Mouse (Mus musculus): ENCODE measurements around the gene Kcnip1.

The Kcnip1 gene

GRCm38 (mm10) chr11:33992938-33993337 lies at the start of gene Kcnip1:
Gene Kcnip1 (minus strand): TSS chr11:33993152.
- in situ Hi-C loops (cut with MboI, MseI): no loop called here

DNA sequence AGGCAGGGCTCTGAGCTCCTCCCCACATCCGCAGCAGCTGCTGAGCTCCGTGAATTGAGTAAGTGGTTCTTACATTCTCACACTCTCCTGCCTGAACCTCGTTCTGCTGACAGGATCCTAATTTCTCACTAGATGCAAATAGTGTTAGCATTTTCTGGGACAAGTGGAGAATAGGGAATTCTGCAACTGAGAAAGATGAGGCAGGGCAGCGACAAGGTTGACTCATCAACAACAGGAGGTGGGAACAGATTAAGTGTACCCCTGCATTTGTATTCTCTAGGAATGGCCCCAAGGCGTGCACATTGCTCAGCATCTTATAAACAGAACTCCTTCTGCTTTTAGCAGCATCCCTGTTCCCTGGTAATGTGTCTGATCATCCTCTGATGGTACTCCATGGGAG lies 47.1 kb upstream of the Kcnip1 start:
- in situ Hi-C loops (cut with MboI, MseI): loop anchor here (5.0 to 25.0 kb wide), 2 partner anchors 33 to 1478 kb away; no protein-coding TSS in a partner anchor

DNA sequence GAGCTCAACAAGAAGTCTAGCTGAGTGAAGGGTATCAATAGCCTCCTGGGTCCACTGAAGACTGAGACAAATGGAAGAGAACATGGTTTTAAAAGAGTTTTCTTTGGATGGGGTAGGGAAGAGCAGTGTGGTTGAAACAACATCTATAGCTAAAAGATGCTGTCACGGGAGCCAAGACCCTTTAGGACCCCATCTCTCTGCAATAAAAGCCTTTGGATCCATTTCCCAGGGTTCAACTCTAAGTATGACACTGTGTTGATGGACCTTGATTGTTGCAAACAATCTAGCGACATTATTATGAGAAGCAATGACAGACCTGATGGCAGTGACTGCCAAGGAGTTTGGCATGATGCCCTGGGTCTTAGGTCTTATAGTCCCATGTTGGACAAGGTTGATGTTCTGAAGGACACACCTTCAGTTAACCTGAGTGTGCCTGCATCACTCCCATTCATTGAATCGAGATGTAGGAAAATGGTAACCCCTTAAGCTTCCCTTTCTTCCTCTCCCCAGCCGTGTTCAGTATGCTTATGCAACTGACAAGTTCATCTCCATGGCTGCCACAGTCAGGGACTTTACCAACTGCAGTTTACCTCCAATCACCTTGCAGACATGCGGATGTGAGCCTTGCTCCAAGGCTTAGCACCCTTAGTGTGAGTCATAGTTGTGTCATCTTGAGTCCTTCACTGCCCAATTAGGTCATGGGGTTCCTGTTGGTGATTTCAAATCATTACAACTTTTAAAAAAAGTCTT lies 43.1 kb upstream of the Kcnip1 start:
- in situ Hi-C loops (cut with MboI, MseI): loop anchor here (10.0 to 25.0 kb wide), 2 partner anchors 739 to 1474 kb away; no protein-coding TSS in a partner anchor

DNA sequence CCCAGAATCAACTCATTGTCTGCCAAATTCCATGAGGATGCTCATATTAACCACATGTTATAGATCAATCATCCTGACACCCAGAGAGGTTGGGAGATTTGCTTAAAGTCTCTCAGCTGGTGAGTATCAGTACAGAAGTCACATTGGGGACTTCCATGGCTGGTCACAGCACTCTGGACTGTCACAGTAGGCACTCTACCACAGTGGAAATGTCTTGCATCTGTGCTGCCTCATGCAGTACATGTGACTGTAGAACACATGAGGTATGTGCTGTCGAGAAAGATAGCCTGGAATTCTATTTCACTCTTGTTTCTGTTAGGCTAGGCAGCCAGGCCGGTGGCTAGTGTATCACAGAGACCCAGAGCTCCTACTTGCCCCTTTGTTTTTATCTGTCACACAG lies 41.8 kb upstream of the Kcnip1 start:
- in situ Hi-C loops (cut with MboI, MseI): loop anchor here (10.0 to 25.0 kb wide), 2 partner anchors 740 to 1472 kb away; no protein-coding TSS in a partner anchor

GRCm38 (mm10) chr11:34034008-34034505 lies 41.1 kb upstream of the Kcnip1 start:
- in situ Hi-C loops (cut with MboI, MseI): loop anchor here (10.0 to 25.0 kb wide), 2 partner anchors 741 to 1472 kb away; no protein-coding TSS in a partner anchor

GRCm38 (mm10) chr11:34031015-34031805 lies 38.3 kb upstream of the Kcnip1 start:
- in situ Hi-C loops (cut with MboI, MseI): loop anchor here (10.0 to 25.0 kb wide), 2 partner anchors 744 to 1469 kb away; no protein-coding TSS in a partner anchor

DNA sequence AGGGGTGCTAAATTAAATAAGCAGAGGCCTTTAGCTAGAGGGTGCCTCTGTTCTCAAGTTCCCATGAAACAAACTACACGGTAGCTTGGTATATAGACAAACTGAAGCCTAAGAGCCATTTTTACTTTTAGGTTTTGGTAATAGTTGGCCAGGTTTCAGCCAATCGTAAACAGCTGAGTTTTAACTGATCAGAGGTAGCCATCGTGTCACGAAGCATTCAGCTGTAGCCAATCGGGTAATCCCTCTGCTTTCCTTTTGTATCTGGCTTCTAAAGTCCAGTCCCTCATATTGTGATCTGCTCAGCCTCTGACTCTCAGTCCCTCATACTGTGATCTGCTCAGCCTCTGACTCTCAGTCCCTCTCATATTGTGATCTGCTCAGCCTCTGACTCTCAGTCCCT lies 36.7 kb upstream of the Kcnip1 start:
- in situ Hi-C loops (cut with MboI, MseI): loop anchor here (10.0 to 25.0 kb wide), 2 partner anchors 745 to 1467 kb away; no protein-coding TSS in a partner anchor

DNA sequence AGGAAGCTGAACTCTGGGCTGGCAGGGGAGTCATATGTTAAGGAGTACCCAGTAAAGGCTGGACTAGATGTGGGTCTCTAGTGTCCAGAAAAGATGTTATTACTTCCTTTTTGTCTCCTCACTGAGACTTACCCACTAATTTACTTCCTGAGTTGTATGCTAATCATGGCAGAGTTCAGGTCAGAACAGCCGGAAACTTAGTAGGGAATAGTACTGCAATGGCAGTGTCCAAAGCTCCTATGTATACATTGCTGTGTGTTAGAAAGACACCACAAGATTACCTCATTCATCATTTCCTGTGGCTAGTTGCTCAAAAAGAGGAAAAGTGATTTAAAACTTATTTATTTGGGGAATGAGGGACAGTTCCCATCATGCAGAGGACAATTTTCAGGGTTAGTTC lies 32.1 kb upstream of the Kcnip1 start:
- in situ Hi-C loops (cut with MboI, MseI): loop anchor here (25.0 kb wide), 1 partner anchor 1463 kb away; no protein-coding TSS in a partner anchor

GRCm38 (mm10) chr11:34012007-34012652 lies 19.2 kb upstream of the Kcnip1 start:
- in situ Hi-C loops (cut with MboI, MseI): no loop called here

- in situ Hi-C loops (cut with MboI, MseI): no loop called here
Observed at GRCm38 (mm10) chr11:34010859-34011172, 17.9 kb upstream of the Kcnip1 start.

- in situ Hi-C loops (cut with MboI, MseI): no loop called here
Observed at GRCm38 (mm10) chr11:34010133-34010858, 17.3 kb upstream of the Kcnip1 start.

DNA sequence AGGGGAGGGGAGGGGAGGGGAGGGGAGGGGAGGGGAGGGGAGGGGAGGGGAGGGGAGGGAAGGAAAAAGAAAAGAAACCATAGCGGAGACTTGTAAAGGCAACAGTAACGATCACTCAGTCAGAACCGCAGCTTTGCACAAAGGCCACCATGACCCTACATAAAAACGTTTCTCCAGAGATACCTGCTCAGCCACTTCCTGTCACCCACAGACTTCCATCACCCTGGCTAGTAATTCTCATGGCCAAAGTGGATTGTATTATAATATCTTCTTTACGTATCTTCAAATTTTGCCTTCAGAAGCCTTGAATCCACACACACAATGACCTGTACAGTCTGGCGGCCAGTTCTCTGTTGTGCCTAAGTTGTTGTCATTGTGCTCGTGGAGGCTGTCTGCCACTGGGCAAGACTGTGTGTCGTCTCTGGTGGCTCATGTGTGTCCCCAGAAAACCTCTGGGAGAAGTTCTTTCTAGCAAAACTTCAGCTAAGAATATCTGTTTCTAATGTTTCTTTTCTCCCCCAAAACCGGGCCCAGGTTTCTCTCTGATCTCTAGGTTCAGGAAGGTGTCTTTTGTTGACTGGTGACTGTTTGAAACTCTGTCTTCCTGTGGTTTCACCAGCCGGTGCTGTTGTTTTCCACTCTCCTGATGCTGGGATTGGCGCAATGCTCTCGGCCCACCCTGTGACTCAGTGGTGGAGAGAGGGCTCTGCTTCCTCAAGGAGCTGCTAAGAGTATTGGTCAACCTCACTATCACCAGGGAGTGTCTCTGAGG lies 16.6 kb upstream of the Kcnip1 start:
- in situ Hi-C loops (cut with MboI, MseI): loop anchor here (5.0 kb wide), 1 partner anchor 33 kb away; no protein-coding TSS in a partner anchor

DNA sequence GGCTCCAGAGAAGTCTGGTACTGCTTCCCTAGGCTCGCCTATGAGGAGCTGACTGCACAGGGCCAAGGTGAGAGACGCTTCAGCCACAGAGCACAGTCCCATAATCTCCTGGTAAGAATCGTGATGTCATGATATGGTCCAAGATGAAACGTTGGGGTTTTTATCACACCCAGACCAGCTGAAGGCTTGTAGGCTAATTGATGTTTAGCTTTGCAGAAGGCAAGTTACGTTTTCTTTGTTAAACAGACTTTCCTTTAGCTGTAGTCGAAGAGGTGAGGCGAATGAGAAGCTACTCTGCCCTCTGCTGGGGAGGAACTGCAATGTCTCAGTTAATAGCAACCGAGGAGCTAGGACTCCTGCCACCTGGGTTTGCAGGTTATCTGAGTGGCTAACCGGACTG lies 15.8 kb upstream of the Kcnip1 start:
- in situ Hi-C loops (cut with MboI, MseI): loop anchor here (5.0 kb wide), 1 partner anchor 34 kb away; no protein-coding TSS in a partner anchor

GRCm38 (mm10) chr11:34008214-34008613 lies 15.3 kb upstream of the Kcnip1 start:
- in situ Hi-C loops (cut with MboI, MseI): loop anchor here (5.0 kb wide), 1 partner anchor 34 kb away; no protein-coding TSS in a partner anchor

- in situ Hi-C loops (cut with MboI, MseI): loop anchor here (5.0 kb wide), 1 partner anchor 35 kb away; no protein-coding TSS in a partner anchor
Observed at GRCm38 (mm10) chr11:34007616-34008015, 14.7 kb upstream of the Kcnip1 start.

GRCm38 (mm10) chr11:34002593-34002965 lies 9.6 kb upstream of the Kcnip1 start:
- in situ Hi-C loops (cut with MboI, MseI): loop anchor here (5.0 kb wide), 2 partner anchors 45 to 70 kb away; no protein-coding TSS in a partner anchor

DNA sequence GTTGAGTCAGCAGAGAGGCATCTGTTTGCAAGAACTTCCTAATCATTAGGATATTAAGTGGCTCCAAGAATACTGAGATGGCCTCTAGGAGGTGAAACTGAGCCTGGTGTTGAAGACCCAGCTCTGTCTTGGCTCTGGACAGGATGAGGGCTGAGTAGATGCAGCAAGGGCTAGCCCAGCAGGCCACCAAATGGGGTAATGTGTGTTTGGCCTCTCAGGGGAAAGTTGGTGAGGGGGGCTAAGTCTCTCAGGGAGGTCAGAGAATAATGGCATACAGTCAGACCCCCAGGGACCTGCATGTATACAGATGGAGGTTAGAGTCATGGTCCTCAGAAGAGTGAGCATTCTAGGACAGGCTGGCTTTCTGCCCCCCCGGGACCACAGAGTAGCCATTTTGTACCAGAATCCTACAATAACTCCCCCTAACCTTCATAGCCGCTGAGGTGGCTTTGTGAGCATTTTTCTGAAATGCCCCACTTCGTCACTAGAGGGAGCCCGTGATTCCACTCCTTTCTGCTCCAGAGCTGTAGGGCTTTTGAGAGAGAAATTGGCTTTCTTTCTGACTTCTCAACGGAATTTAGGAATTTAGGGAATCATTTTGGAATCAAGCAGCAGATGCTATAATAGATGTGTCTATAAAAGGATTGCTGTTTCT lies 9.1 kb upstream of the Kcnip1 start:
- in situ Hi-C loops (cut with MboI, MseI): loop anchor here (5.0 kb wide), 2 partner anchors 45 to 70 kb away; no protein-coding TSS in a partner anchor

DNA sequence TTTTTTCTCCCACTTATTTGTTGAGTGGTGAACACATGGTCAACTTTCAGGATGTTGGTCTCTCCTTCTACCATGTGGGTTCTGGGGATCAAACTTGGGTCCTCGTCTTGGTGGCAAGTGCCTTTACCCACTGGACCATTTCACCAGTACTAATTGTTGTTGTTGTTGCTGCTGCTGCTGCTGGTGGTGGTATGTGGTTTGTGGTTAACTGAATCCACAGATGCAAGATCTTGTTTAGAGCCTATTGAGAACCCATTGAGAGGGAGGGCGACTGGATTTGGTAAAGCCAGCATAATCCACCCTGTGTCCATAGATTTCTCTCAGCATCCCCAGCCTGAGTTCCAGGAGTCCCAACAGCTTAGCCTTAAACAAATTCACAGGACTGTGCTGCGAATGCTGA lies 7.5 kb upstream of the Kcnip1 start:
- in situ Hi-C loops (cut with MboI, MseI): loop anchor here (5.0 kb wide), 2 partner anchors 43 to 72 kb away; no protein-coding TSS in a partner anchor

DNA sequence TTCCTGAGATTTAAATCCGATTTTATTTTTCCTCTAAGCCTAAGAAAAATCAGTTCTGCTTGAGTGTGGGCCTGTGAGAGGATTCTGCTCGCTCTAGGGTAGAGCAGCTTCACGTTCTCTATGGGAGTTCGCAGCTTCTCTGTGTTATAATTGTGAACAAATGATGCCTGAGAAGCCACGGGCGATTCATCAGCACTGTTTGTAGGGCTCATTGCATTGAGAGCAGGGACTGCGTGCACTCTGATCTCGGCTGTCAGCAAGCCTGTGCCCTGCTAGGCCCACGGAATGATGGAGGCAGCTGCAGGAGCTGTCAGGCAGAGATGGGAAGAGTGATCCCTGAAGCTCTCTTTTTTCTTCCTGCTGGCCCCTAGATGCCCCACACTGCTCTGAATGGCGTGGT lies 5.3 kb upstream of the Kcnip1 start:
- in situ Hi-C loops (cut with MboI, MseI): no loop called here

Data from regulatory T cell (primary cell).